Mouse (Mus musculus): ENCODE results near the gene Apaf1.
A peak's percentile ranks its signal among the peaks of the same experiment; 100 is the strongest.

The Apaf1 gene

DNA sequence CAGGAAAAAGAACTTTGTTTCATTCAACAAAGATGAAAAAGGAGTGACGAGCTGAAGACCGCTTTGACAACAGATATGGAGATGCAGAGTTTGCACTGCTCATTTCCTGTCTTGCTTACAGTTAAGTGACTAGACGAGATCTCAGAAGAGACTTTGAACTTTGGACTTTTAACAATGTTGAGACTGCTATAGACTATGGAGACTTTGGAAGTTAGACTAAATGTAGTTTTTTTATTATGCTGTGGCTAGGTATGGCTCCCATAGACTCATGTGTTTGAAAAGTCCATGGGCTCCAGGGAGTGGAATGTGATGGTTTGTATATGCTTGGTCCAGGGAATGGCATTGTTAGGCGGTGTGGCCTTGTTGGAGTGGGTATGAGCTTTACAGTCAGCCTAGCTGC lies 100.8 kb downstream of the Apaf1 start:
- no peak for DNase-seq (ENCODE audit: low read depth, low spot score)

DNA sequence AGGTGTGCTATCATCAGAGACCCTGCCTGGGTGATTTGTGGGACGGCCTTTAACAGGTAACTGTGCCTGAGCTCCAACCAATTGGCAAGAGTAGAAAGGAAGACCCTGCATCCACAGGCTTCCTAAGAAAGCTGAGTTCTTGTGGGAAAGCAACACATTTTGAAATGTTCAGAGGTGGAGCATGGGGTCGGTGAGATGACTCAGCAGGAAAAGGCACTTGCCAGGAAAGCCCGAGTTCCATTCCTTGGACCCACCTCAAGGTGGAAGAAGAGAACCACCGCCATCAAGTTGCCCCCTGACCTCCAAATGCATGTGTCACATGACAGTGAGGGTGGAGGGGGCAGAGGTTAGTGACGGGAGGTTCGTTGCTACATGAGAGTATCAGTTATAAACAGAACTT lies 108.1 kb downstream of the Apaf1 start:
- no peak for DNase-seq (ENCODE audit: low read depth, low spot score)

DNA sequence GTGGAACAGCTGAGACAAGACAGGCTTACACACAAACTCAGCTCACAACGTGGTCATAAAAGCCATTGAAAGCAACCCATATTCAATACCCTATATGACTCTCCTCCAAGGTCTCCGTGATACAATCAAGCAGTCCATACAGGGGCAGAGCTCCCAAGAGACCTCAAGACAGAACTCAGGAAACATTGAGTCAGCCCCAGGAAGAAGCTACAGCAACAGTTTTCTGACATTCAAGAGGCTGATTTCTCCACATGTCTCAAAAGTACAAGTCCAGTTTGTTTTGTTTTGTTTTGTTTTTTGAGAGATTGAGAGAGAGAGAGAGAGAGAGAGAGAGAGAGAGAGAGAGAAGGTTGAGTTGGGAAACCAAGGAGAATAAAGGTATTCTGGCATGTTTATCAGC lies 108.5 kb downstream of the Apaf1 start:
- DNase-seq (ENCODE audit: low read depth, low spot score) = no peak

- DNase-seq (ENCODE audit: low read depth, low spot score) = no peak
These were observed 112.0 kb downstream of the Apaf1 start for GRCm38 (mm10) chr10:90970560-90970959.

- DNase-seq (ENCODE audit: low read depth, low spot score) = peak; percentile 15
These were observed 113.0 kb downstream of the Apaf1 start for GRCm38 (mm10) chr10:90969355-90970174.

GRCm38 (mm10) chr10:90968247-90968646 lies 114.3 kb downstream of the Apaf1 start:
- DNase-seq (ENCODE audit: low read depth, low spot score) = no peak

GRCm38 (mm10) chr10:90966821-90967220 lies 115.7 kb downstream of the Apaf1 start:
- DNase-seq (ENCODE audit: low read depth, low spot score) = no peak

DNA sequence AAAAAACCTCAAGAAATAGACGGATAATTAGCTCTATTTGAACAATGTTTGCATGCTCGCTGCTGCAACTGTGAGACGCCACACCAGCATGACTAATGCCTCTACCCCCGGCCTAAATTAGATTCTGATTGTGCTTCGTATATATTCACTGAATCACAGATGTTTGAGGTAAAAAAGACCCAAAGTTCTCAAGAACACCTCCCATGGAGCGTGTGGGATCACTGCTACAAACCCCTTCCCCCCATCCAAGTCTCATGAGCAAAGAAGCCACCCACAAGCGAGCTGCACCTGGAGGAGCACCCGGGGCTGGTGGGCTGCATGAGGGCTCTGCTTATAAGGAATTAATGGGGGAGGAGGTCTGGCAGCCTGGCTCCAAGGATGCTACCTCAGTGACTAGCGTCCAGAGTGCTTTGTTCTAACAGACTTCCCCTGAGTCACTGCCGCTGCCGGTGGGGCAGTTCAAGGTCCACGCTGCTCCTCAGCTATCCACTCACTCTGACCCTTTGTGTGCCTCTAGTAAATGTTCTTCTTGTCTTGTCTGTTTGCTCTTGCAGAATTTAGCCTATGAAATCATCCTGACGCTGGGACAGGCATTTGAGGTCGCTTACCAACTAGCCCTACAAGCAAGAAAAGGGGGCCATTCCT lies 116.8 kb downstream of the Apaf1 start:
- no peak for DNase-seq (ENCODE audit: low read depth, low spot score)

- no peak for DNase-seq (ENCODE audit: low read depth, low spot score)
These were observed 118.1 kb downstream of the Apaf1 start for GRCm38 (mm10) chr10:90964511-90964910.

DNA sequence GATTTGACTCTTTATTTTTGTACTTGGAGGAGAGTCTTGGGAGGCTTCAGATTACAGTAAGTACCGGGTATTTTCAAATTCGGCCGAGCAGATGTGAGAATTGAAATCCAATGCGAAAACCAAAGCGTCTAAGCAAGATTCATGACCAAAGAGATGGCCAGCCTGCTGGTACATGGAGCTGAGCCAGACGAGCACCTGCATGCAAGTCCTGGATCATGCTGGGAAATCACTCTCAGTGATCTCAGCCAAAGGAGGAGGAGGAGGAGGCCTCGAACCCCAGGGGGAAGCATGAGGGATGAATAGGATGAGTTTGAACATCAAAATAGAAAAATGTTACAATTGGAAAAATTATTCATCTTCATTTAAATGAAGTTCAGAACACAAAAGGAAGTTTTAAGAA lies 122.2 kb downstream of the Apaf1 start:
- DNase-seq (ENCODE audit: low read depth, low spot score) = no peak

GRCm38 (mm10) chr10:90953821-90954220 lies 128.7 kb downstream of the Apaf1 start:
- DNase-seq (ENCODE audit: low read depth, low spot score) = no peak

- DNase-seq (ENCODE audit: low read depth, low spot score) = no peak
These were observed 129.4 kb downstream of the Apaf1 start for GRCm38 (mm10) chr10:90953103-90953709.

DNA sequence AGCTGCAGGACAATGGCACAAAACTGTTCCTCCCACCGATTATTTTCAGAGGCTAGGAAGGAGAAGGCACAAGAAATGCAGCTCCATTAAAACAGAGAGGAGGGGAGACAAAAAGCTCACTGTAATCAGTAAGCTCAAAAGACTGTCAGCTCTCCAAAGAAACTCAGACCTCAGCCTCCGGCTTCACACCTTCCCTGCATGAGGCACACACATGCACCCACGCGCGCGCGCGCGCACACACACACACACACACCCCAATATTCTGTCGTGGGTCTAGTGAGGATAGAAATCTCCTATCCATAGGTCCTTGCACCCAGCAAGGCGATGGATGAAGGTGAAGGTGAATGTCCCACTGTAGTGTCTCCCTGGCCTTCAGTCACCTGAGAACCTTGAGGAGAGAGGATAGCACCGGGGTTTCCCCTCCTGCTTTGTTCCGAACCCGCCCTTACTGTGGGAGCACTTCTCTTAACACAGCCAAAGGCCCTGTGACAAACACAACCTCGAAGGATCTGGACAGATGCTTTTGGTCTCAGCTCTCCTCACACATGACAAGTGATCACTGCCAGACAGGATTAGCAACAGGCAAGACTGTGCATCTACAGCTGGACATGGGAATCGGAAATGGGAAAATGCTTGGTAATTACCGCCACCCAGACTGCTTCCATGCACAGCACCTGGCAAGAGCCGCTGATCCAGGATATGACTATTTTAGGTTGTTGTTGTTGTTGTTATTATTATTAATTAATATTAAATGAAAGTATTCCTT lies 134.8 kb downstream of the Apaf1 start:
- no peak for DNase-seq (ENCODE audit: low read depth, low spot score)

GRCm38 (mm10) chr10:90947043-90947442 lies 135.5 kb downstream of the Apaf1 start:
- no peak for DNase-seq (ENCODE audit: low read depth, low spot score)

- DNase-seq (ENCODE audit: low read depth, low spot score) = no peak
These were observed 140.4 kb downstream of the Apaf1 start for GRCm38 (mm10) chr10:90942001-90942700.

GRCm38 (mm10) chr10:90940521-90941520 lies 141.7 kb downstream of the Apaf1 start:
- DNase-seq (ENCODE audit: low read depth, low spot score) = no peak
